Mouse (Mus musculus) kidney, postnatal 14 days (tissue): ENCODE measurements around the gene Olfr1065.
"Not testable (repeated sequence)": the region's sequence is repeated elsewhere in the genome, so short reads cannot be mapped to it uniquely, and the experiment has no call there.

Experiments
- DNase-seq: peaks from one replicate; pipeline ENCODE4 v3.0.0; 2022; ENCODE audit warnings: mixed read lengths

Gene Olfr1065

DNA sequence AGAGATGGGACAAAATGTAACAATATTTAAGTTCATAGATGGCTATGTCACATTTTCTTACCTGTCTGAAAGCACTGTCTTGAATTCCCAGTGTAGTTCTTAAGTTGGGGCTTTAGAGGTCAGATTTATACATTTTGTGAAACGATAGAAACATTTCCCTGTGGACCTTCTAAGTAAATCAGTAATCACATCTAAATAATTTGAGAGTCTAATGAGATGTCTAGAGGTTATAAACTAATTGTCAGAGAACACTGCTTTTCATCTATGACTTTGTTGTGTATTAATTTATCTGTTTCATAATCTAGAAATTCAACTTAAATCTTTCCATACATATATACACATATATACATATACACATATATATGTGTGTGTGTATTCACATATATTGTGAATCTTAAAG is at the start of gene Olfr1065:
Gene Olfr1065 (minus strand): TSS at position 101 of the 400 bp plus-strand sequence.
- DNase-seq: not testable (repeated sequence)

DNA sequence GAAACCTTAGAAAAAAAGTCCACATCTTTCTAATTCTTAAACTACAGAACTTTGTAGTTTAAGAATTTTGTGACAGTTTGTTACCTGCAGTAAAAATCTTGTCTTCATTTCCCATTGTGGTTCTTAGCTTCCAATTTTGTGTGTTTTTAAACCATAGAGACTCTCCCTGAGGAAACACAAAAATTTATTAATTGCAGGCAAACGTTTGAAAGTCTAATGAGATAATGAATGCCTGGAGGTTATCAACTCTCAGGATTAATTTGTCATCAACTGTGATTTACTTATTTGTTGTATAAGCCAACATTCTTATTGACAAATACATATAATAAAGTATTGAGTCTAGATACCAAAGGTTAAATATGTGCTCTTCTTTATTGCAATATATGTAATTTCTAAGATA is 36.9 kb upstream of the Olfr1065 start, which contains the start of gene Olfr228:
Gene Olfr228 (minus strand): TSS at position 101 of the 400 bp plus-strand sequence.
- DNase-seq: no peak

DNA sequence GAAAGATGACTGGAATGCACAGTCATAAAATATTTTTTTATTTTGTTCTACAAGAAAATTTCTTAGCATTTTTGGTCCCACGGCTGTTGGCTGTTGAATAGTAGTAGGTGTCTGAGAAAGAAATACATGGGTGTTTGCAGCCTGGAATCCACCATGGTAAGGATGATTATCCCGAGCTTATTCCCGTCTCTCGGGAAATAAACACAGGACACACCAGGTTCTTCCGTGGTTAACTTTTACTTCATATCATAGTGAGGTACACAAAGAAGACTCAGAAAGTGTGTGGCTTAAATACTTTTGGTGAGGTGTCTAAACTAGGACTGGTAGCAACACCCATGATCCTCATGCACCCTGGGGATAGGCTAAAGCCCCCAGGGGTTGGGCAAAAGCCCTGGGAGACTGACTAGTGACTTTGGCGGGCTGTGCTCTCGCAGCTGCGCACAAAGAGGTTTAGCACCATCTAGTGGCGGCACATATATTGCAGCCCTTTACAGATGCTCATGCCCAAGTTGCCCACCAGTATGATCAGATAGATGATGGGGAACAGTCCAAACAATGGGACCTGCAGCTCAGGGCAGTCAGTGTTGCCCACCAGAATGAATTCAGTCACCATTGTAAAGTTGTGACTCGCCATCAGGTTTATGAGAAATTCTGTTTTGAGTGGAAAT is 14.2 kb upstream of the Olfr1065 start:
- peak; percentile 48 for DNase-seq

DNA sequence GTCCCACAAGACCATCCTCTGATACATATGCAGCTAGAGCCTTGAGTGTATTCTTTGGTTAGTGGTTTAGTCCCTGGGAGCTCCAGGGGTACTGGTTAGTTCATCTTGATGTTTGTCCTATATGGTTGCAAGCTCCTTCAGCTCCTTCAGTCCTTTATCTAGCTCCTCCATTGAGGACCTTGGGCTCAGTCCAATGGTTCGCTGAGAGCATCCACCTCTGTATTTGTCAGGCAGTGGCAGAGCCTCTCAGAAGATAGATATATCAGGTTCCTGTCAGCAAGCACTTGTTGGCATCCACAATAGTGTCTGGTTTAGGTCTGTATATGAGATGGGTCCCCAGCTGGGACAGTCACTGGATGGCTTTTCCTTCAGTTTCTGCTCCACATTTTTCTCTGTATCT is 10.0 kb upstream of the Olfr1065 start:
- no peak for DNase-seq

DNA sequence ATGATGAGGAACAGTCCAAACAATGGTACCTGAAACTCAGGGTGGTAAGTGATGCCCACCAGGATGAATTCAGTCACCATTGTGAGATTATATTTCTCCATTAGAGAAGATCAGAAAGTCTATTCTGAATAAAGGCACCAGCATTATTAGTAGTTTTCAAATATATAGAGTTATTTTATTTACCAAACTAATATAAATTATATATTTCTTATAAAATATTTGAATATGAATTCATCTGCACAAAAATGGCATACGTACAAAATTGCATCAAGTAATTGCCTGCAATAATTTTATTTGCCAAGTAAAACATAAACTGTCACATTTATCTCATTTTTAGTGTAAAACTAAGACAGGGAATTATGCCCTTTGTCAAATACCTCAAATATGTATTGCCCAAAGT is 5.8 kb upstream of the Olfr1065 start, which contains the start of gene Olfr1066:
Gene Olfr1066 (minus strand): TSS at position 101 of the 400 bp plus-strand sequence.
- DNase-seq: no peak

DNA sequence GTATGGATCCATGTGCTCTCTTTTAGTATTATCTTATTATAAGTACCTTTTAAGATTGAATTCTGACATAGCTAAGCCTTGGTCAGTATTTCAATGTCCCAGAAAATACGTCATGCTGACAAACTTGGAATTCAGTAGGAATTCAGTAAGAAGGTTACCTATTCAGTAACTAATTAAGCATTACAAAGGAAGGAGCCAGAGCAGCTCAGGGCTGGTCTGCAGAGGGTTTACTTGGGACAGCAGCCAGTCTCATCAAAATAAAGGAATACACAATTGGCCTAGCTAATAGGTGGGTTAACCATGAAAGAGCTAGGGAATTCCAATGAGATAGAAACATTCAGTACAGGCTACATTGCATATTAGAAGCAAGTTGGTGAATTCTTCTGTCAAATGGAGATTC is 8.3 kb downstream of the Olfr1065 start:
- not testable (repeated sequence) for DNase-seq

DNA sequence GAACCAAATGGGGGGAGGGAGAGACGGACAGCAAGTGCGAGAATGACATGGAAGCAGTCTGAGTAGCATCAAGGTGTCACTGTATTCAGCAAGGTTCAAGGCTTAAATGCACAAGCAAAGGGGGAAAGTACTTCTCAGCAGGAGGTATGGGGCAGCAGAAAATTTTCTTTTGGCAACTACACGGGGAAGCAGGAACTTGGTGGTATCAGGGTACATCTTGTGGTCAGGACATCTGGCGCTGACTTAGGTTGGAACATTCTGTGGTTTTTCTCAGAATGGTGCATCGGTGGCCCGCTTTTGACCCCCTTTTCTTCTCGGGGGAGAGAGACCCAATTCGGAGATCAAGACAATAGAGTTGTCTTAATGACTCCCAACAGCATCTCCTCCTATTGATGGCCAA is 21.9 kb downstream of the Olfr1065 start:
- DNase-seq: not testable (repeated sequence)

DNA sequence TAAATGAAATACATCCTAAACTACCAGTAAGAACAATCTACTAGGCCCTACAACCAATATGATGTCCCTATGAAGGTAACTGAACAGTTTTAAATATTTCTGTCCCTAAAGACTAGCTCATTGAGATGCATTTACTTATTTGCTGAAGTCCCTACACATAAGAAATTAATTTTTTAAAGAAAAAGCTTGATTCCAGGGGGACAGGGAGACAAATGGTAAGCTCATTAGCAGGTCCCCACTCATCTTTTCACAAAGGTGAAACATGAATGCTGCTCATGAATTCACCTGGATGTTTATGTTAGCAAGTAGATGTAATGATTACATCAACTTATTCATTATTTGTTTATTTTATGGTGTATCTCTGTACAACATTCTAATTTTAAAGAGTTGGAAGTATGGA is 23.7 kb downstream of the Olfr1065 start, which contains the start of gene Olfr1062:
Gene Olfr1062 (minus strand): TSS at position 101 of the 400 bp plus-strand sequence.
- DNase-seq: not testable (repeated sequence)

DNA sequence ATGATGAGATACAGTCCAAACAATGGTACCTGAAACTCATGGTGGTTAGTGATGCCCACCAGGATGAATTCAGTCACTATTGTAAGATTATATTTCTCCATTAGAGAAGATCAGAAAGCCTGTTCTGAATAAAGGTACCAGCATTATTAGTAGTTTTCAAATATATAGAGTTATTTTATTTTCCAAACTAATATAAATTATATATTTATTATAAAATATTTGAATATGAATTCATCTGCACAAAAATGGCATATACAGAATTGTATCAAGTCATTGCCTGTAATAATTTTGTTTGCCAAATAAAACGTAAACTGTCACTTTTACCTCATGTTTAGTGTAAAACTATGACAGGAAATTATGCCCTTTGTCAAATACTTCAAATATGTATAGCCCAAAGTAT is 36.4 kb downstream of the Olfr1065 start, which contains the start of gene Olfr1061:
Gene Olfr1061 (minus strand): TSS at position 101 of the 400 bp plus-strand sequence.
- no peak for DNase-seq

DNA sequence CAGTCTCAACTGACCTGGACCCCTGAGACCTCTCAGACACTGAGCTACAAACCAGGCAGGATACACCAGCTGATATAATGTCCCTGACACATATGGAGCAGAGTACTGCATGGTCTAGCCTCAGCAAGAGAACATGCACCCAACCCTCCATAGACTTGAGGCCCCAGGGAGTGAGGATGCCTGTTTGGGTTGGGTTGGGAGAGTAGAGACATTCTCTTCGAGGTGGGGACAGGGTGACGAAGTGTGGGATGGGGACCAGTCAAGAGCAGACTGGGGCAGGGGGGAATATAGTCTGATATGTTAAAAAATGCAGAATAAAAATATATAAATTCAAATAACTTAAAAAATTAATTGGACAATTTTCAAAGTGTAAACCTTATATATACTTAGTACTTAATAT is 55.3 kb downstream of the Olfr1065 start:
- no peak for DNase-seq
